Mouse (Mus musculus) olfactory bulb, adult 2 months (tissue): Measurements from ENCODE around the gene Adamts17.

Source experiments
- CTCF ChIP-seq: fragments of 200-500 bp; IDR thresholded peaks from 2 replicates; pipeline ENCODE4 v1.5.1; 2012; ENCODE audit warnings: low read depth, mild to moderate bottlenecking, low read length, moderate library complexity; ENCODE audit not compliant: insufficient read depth
- POLR2A ChIP-seq: fragments of 200-500 bp; IDR thresholded peaks from 2 replicates; pipeline ENCODE4 v1.6.1; 2012; ENCODE audit warnings: mild to moderate bottlenecking, low read depth, low read length, moderate library complexity; ENCODE audit not compliant: insufficient read depth

DNA sequence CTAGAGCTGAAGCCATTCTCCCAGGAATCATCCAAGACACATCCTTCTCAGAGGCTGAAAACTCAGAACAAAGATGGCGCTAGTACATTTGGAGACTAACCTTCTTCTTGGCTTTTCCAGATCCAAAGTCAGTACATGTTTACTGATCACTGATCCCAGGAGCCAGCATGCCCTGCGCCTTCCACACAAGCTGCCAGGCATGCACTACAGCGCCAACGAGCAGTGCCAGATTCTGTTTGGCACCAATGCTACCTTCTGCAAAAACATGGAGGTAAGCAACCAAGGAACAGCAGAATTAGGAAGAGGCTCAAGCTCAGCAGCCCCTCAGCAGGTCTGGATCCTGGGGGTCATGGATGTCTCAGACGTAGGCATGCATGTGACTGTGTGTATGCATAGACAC, 164.7 kb downstream of the Adamts17 start:
- TF ChIP-seq CTCF: no peak
- no peak for TF ChIP-seq POLR2A
